Mouse (Mus musculus) megakaryocyte, embryonic 14.5 days (primary cell): ENCODE measurements around the gene Nfib. TPM values are rescaled to one million over a fixed set of nuclear protein-coding genes. Genes with fewer than 3 reads are reported as not detected.

Experiments used
- H3K27me3 ChIP-seq: replicated peaks from 2 replicates; pipeline ENCODE3; 2012; ENCODE audit warnings: inconsistent platforms
- H3K36me3 ChIP-seq: replicated peaks from 2 replicates; pipeline ENCODE3; 2012; ENCODE audit warnings: low read length, inconsistent platforms, mixed read lengths
- H3K4me1 ChIP-seq: 2 replicates; pipeline ENCODE4 v1.6.1; 2012; ENCODE audit warnings: inconsistent platforms
- H3K4me3 ChIP-seq: replicated peaks from 2 replicates; pipeline ENCODE3; 2012; ENCODE audit warnings: moderate library complexity, mild to moderate bottlenecking, inconsistent platforms
- H3K9me3 ChIP-seq: 2 replicates; pipeline ENCODE4 v1.6.1; 2012; ENCODE audit warnings: inconsistent platforms
- FLI1 ChIP-seq: IDR thresholded peaks from 2 replicates; pipeline ENCODE4 v1.6.1; 2012; ENCODE audit warnings: low read length, inconsistent platforms, mixed read lengths
- GATA1 ChIP-seq: IDR thresholded peaks from 3 replicates; pipeline ENCODE4 v1.6.1; 2012; ENCODE audit warnings: mixed read lengths, low read length, inconsistent platforms, borderline replicate concordance
- polyA plus RNA-seq: library from polyadenylated mRNA; stranded (reverse); fragments of >175 nt; gene quantifications from 2 replicates; pipeline ENCODE4 v1.2.3, GENCODE M21; 2012; ENCODE audit warnings: low replicate concordance; ENCODE audit not compliant: insufficient read depth

The Nfib gene
- polyA plus RNA-seq, 1 experiment: 0.01 TPM

GRCm38 (mm10) chr4:82463189-82463715, 242.3 kb downstream of the Nfib start:
- no peaks in the 10 kb centered on the region for H3K4me1 ChIP-seq
- H3K27me3 ChIP-seq: no peaks in the 10 kb centered on the region
- H3K9me3 ChIP-seq: peaks cover 6% of the 10 kb centered on the region; the same call in 1 of the 2 replicates
- H3K36me3 ChIP-seq: no peaks in the 10 kb centered on the region
- no peak for TF ChIP-seq GATA1
- no peak for TF ChIP-seq FLI1
- H3K4me3 ChIP-seq: no peak overlapping the region

GRCm38 (mm10) chr4:82461676-82462075, 243.9 kb downstream of the Nfib start:
- Histone ChIP-seq H3K9me3 (peaks cover 6% of the 10 kb centered on the region; the same call in 1 of the 2 replicates), H3K36me3 (no peaks in the 10 kb centered on the region), H3K27me3 (no peaks in the 10 kb centered on the region), H3K4me3 (no peak overlapping the region), H3K4me1 (no peaks in the 10 kb centered on the region)
- TF ChIP-seq FLI1 (no peak), GATA1 (no peak)

GRCm38 (mm10) chr4:82458895-82459294, 246.7 kb downstream of the Nfib start:
- Histone ChIP-seq H3K4me3 (no peak overlapping the region), H3K4me1 (no peaks in the 10 kb centered on the region), H3K27me3 (no peaks in the 10 kb centered on the region), H3K9me3 (peaks cover 6% of the 10 kb centered on the region; the same call in 1 of the 2 replicates), H3K36me3 (no peaks in the 10 kb centered on the region)
- TF ChIP-seq GATA1 (no peak), FLI1 (no peak)

- TF ChIP-seq GATA1 (no peak), FLI1 (no peak)
- no peaks in the 10 kb centered on the region for H3K36me3 ChIP-seq
Observed at GRCm38 (mm10) chr4:82456908-82457307, 248.6 kb downstream of the Nfib start.

GRCm38 (mm10) chr4:82456323-82456713, 249.2 kb downstream of the Nfib start:
- Histone ChIP-seq H3K27me3 (no peaks in the 10 kb centered on the region), H3K4me3 (no peak overlapping the region), H3K9me3 (peaks cover 3% of the 10 kb centered on the region; the same call in 1 of the 2 replicates), H3K4me1 (no peaks in the 10 kb centered on the region), H3K36me3 (no peaks in the 10 kb centered on the region)
- TF ChIP-seq FLI1 (no peak), GATA1 (no peak)

More at GRCm38 (mm10) chr4:82456908-82457307, 248.6 kb downstream of the Nfib start:
- H3K9me3 ChIP-seq: peaks cover 3% of the 10 kb centered on the region; the same call in 1 of the 2 replicates
- peak overlapping the region; percentile 38 for H3K4me3 ChIP-seq
- no peaks in the 10 kb centered on the region for H3K27me3 ChIP-seq
- no peaks in the 10 kb centered on the region for H3K4me1 ChIP-seq

- H3K4me3 ChIP-seq: no peak overlapping the region
- H3K4me1 ChIP-seq: no peaks in the 10 kb centered on the region
- peaks cover 3% of the 10 kb centered on the region; the same call in 1 of the 2 replicates for H3K9me3 ChIP-seq
- TF ChIP-seq GATA1: no peak
- no peak for TF ChIP-seq FLI1
- H3K36me3 ChIP-seq: no peaks in the 10 kb centered on the region
- no peaks in the 10 kb centered on the region for H3K27me3 ChIP-seq
Observed at GRCm38 (mm10) chr4:82455617-82456322, 249.8 kb downstream of the Nfib start.

GRCm38 (mm10) chr4:82454989-82455388, 250.6 kb downstream of the Nfib start:
- Histone ChIP-seq H3K4me1 (no peaks in the 10 kb centered on the region), H3K4me3 (no peak overlapping the region), H3K27me3 (no peaks in the 10 kb centered on the region), H3K36me3 (no peaks in the 10 kb centered on the region), H3K9me3 (peaks cover 3% of the 10 kb centered on the region; the same call in 1 of the 2 replicates)
- no peak for TF ChIP-seq GATA1
- no peak for TF ChIP-seq FLI1

- H3K27me3 ChIP-seq: no peaks in the 10 kb centered on the region
- H3K36me3 ChIP-seq: no peaks in the 10 kb centered on the region
- H3K9me3 ChIP-seq: no peaks in the 10 kb centered on the region
- no peak overlapping the region for H3K4me3 ChIP-seq
- TF ChIP-seq GATA1 (no peak), FLI1 (no peak)
- no peaks in the 10 kb centered on the region for H3K4me1 ChIP-seq
Observed at GRCm38 (mm10) chr4:82453341-82453740, 252.2 kb downstream of the Nfib start.

- no peaks in the 10 kb centered on the region for H3K9me3 ChIP-seq
- no peaks in the 10 kb centered on the region for H3K36me3 ChIP-seq
- TF ChIP-seq GATA1 (no peak), FLI1 (no peak)
- H3K4me1 ChIP-seq: no peaks in the 10 kb centered on the region
- no peak overlapping the region for H3K4me3 ChIP-seq
- no peaks in the 10 kb centered on the region for H3K27me3 ChIP-seq
Observed at GRCm38 (mm10) chr4:82452905-82453304, 252.6 kb downstream of the Nfib start.

GRCm38 (mm10) chr4:82447061-82447671, 258.4 kb downstream of the Nfib start:
- Histone ChIP-seq H3K4me3 (no peak overlapping the region), H3K4me1 (no peaks in the 10 kb centered on the region), H3K9me3 (peaks cover 3% of the 10 kb centered on the region; the same call in 1 of the 2 replicates), H3K36me3 (no peaks in the 10 kb centered on the region), H3K27me3 (no peaks in the 10 kb centered on the region)
- TF ChIP-seq GATA1 (no peak), FLI1 (no peak)
